ENCODE assay signal across 15 mouse cellular contexts in genomic region chr5:30628511-30628910, GRCm38 (mm10). TPM values are rescaled to one million over a fixed set of nuclear protein-coding genes. Genes with fewer than 3 reads are reported as not detected.
A peak's percentile ranks its signal among the peaks of the same experiment; 100 is the strongest.
DNase-seq lines count a peak whose midpoint lies in the region; TF ChIP-seq lines count a peak whose summit lies in the region.
"Had no signal": no experiment of that assay in that cellular context is flagged by ENCODE, and none has a peak within 500 bp of the region (broad histone marks: within the 10 kb centered on the region; RNA-seq: fewer than 3 reads in every experiment).

No protein-coding gene starts in this region.

- no peak overlapping the region for H3K27ac ChIP-seq in kidney, adult 2 months (ENCODE audit: insufficient read depth, low read depth, low read length)
- H3K27ac ChIP-seq: embryonic facial prominence, embryonic 12.5 days; forebrain, embryonic 15.5 days had no signal

- intact Hi-C loops in heart, postnatal 25 days (cut with DNase I) = no loop called here

- no peak for TF ChIP-seq CTCF in kidney, adult 2 months (conservative IDR thresholded peaks at IDR 0.05; ENCODE audit: insufficient read depth, insufficient read length, low read depth, low read length)

- peak; percentile 48 to 84 for DNase-seq in adrenal gland, adult (ENCODE audit: inconsistent age in 2 of 2, low spot score in 1 of 2)
- DNase-seq in adrenal gland, postnatal 25 days = no peak
- DNase-seq in heart, adult 11 months = peak; percentile 93
- DNase-seq in heart, postnatal 25 days (ENCODE audit: low spot score) = no peak
- peak; percentile 42 for DNase-seq in kidney, adult 2 months
- no peak for DNase-seq in kidney, adult 18-20 months
- DNase-seq in thymus, postnatal 14 days = no peak
- DNase-seq: B cell, adult 2 months; cerebellum, adult 11-12 months; cerebellum, adult 9-10 months; gastrocnemius, postnatal 36 days had no signal

- no peaks in the 10 kb centered on the region for H3K4me1 ChIP-seq in kidney, adult 2 months (ENCODE audit: control insufficient read depth, insufficient read depth, low read length)
- H3K4me1 ChIP-seq: embryonic facial prominence, embryonic 12.5 days; forebrain, embryonic 15.5 days had no signal

- H3K36me3 ChIP-seq in kidney, adult 2 months (ENCODE audit: control insufficient read depth, insufficient read depth, low read length) = no peaks in the 10 kb centered on the region
- H3K36me3 ChIP-seq: embryonic facial prominence, embryonic 12.5 days; forebrain, embryonic 15.5 days; G1E; heart, embryonic 12.5 days had no signal

- no peaks in the 10 kb centered on the region for H3K27me3 ChIP-seq in kidney, adult 2 months (replicated peaks; ENCODE audit: control insufficient read depth, insufficient read depth, low read length)
- H3K27me3 ChIP-seq: embryonic facial prominence, embryonic 12.5 days; heart, embryonic 12.5 days had no signal

- no peak for TF ChIP-seq POLR2A in kidney, adult 2 months (IDR thresholded peaks at IDR 0.05; ENCODE audit: low read depth, low read length)

- WGBS in kidney, adult 2 months = 74% methylated on average over 3 of the region's 3 CpGs

- H3K4me3 ChIP-seq in kidney, adult 2 months (ENCODE audit: insufficient read depth, low read depth, low read length) = no peak overlapping the region
- H3K4me3 ChIP-seq: embryonic facial prominence, embryonic 12.5 days; forebrain, embryonic 15.5 days; heart, embryonic 12.5 days had no signal

RNA-seq across cellular contexts. Expression of gene Slc35f6, which starts 19.2 kb away (rescaled TPM):
- 51.4 and 52.6 TPM in 2 replicates for total RNA-seq in adrenal gland, postnatal 25 days (2021)
- total RNA-seq in heart, postnatal 25 days (2021) = 10 to 100 TPM; 44.1 to 47.2 TPM
- polyA plus RNA-seq in kidney, adult 2 months (2012; rRNA removed) = 51.2 and 70.6 TPM in 2 replicates

RNA-seq across cellular contexts. Expression of gene Cenpa, which starts 38.1 kb away (rescaled TPM):
- total RNA-seq in adrenal gland, postnatal 25 days (2021) = 15.1 and 19.2 TPM in 2 replicates
- 10 to 100 TPM; 42.0 to 43.0 TPM for total RNA-seq in heart, postnatal 25 days (2021)
- 6.3 and 6.6 TPM in 2 replicates for polyA plus RNA-seq in kidney, adult 2 months (2012; rRNA removed)

RNA-seq across cellular contexts. Expression of gene Kcnk3, which starts 40.5 kb away (rescaled TPM):
- total RNA-seq in adrenal gland, postnatal 25 days (2021) = 1,220 and 1,477 TPM in 2 replicates
- total RNA-seq in heart, postnatal 25 days (2021) = 100 to 1,000 TPM; 250 to 251 TPM
- 25.0 and 30.0 TPM in 2 replicates for polyA plus RNA-seq in kidney, adult 2 months (2012; rRNA removed)
- polyA plus RNA-seq: G1E had no signal

Comparison
In these comparisons a context has a peak if more than half of its experiments do, and no peak if none do; other contexts are left out.
1. DNase-seq: peak in adrenal gland, adult (2 of 2), heart, adult 11 months (single experiment) and kidney, adult 2 months (single experiment); none in adrenal gland, postnatal 25 days (single experiment), heart, postnatal 25 days (single experiment), kidney, adult 18-20 months (single experiment) and thymus, postnatal 14 days (single experiment).